Mouse (Mus musculus) spleen, adult 12 weeks (tissue): ENCODE results near the gene Plxnc1.

Experiments used
- DNase-seq: peaks from one replicate; pipeline ENCODE4 v3.0.0; 2022; ENCODE audit warnings: low spot score

The Plxnc1 gene

GRCm38 (mm10) chr10:94818781-94819665, 125.6 kb downstream of the Plxnc1 start:
- DNase-seq, result no peak

- no peak for DNase-seq
These were observed 126.5 kb downstream of the Plxnc1 start for GRCm38 (mm10) chr10:94818127-94818526.

- DNase-seq, result no peak
These were observed 132.5 kb downstream of the Plxnc1 start for GRCm38 (mm10) chr10:94811907-94812851.

GRCm38 (mm10) chr10:94809946-94810472, 134.6 kb downstream of the Plxnc1 start:
- DNase-seq, result no peak

- no peak for DNase-seq
These were observed 136.4 kb downstream of the Plxnc1 start for GRCm38 (mm10) chr10:94808275-94808674.

- no peak for DNase-seq
These were observed 137.3 kb downstream of the Plxnc1 start for GRCm38 (mm10) chr10:94807323-94807722.

- no peak for DNase-seq
These were observed 139.8 kb downstream of the Plxnc1 start for GRCm38 (mm10) chr10:94804909-94805220.

GRCm38 (mm10) chr10:94804029-94804908, 140.4 kb downstream of the Plxnc1 start:
- no peak for DNase-seq

GRCm38 (mm10) chr10:94800677-94801354, 143.8 kb downstream of the Plxnc1 start:
- no peak for DNase-seq

GRCm38 (mm10) chr10:94799485-94800239, 145.0 kb downstream of the Plxnc1 start:
- no peak for DNase-seq

- DNase-seq, result no peak
These were observed 146.5 kb downstream of the Plxnc1 start for GRCm38 (mm10) chr10:94798128-94798527.

- no peak for DNase-seq
These were observed 149.9 kb downstream of the Plxnc1 start for GRCm38 (mm10) chr10:94794666-94795244.

- DNase-seq, result no peak
These were observed 150.7 kb downstream of the Plxnc1 start for GRCm38 (mm10) chr10:94793914-94794313.

GRCm38 (mm10) chr10:94789205-94789604, 155.4 kb downstream of the Plxnc1 start:
- no peak for DNase-seq

GRCm38 (mm10) chr10:94780618-94781262, 163.9 kb downstream of the Plxnc1 start:
- no peak for DNase-seq

- DNase-seq, result no peak
These were observed 165.3 kb downstream of the Plxnc1 start for GRCm38 (mm10) chr10:94779319-94779718.

GRCm38 (mm10) chr10:94777576-94777975, 167.1 kb downstream of the Plxnc1 start:
- DNase-seq, result no peak

GRCm38 (mm10) chr10:94771496-94771895, 173.1 kb downstream of the Plxnc1 start:
- DNase-seq, result no peak

GRCm38 (mm10) chr10:94747011-94747410, 197.6 kb downstream of the Plxnc1 start:
- no peak for DNase-seq
